Mouse (Mus musculus) monocyte, adult 2 months (primary cell): ENCODE results near the gene Cfl2.
A peak's percentile ranks its signal among the peaks of the same experiment; 100 is the strongest.
"Not testable (repeated sequence)": the region's sequence is repeated elsewhere in the genome, so short reads cannot be mapped to it uniquely, and the experiment has no call there.

ENCODE experiments used
- DNase-seq, 2 experiments: peaks; one replicate each; pipeline ENCODE4 v3.0.0; 2022; ENCODE audit warnings: low spot score in 2 of 2, low read depth in 1 of 2

Cfl2 gene

DNA sequence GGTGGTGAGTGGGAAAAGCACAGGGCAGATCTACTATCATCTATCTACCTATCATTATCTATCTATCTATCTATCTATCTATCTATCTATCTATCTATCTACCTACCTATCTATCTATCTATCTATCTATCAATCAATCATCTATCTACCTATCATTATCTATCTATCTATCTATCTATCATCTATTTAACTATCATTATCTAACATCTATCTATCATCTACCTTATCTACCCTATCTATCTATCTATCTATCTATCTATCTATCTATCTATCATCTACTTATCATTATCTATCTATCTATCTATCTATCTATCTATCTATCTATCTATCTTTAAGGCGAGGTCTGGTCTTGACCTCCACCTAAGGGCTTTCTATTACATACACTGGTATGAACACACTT lies 30.8 kb downstream of the Cfl2 start:
- DNase-seq: not testable (repeated sequence)

DNA sequence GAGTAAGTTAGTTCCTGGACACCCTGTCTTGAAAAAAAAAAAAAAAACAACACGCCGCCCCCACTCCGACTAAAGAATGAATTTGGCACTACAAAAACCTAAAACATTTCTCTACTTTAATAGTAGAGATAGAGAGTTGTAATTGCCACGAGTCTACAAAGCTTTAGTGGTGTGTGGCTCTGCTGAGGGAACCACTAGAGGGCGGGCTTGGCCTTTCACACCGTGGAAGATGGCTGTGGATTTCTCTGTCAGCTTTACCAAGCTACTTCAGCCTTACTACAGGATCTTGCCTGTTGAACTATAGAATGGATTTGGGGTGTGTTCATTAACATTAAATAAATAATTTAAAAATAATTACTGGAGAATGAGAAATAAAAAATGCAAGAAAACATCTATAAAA lies 32.1 kb downstream of the Cfl2 start:
- DNase-seq: peak; percentile 23 to 53

- no peak for DNase-seq
Measured at GRCm38 (mm10) chr12:54829876-54830275, 32.8 kb downstream of the Cfl2 start.

DNA sequence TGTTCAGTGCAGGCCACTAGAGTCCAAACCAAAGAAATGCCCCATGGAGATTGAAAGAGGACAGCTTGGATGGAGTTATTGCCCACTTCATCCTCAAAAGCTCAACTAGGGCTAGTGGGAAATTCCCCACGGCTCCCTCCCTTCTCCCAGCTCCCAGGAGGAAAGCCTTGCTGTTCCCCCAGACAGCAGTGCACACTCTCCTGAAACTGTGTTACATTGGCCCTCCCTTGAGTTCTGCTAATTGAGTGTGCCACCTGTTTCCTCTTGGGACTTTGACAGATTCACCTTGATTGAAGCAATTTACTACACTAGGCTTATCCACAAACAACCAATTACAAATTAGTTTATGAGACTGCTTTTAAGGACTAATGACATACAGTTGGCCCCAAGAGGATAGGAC lies 34.6 kb downstream of the Cfl2 start:
- DNase-seq: no peak

- no peak for DNase-seq
Measured at GRCm38 (mm10) chr12:54825202-54825601, 37.5 kb downstream of the Cfl2 start.

GRCm38 (mm10) chr12:54822836-54823426 lies 39.7 kb downstream of the Cfl2 start:
- DNase-seq: no peak

DNA sequence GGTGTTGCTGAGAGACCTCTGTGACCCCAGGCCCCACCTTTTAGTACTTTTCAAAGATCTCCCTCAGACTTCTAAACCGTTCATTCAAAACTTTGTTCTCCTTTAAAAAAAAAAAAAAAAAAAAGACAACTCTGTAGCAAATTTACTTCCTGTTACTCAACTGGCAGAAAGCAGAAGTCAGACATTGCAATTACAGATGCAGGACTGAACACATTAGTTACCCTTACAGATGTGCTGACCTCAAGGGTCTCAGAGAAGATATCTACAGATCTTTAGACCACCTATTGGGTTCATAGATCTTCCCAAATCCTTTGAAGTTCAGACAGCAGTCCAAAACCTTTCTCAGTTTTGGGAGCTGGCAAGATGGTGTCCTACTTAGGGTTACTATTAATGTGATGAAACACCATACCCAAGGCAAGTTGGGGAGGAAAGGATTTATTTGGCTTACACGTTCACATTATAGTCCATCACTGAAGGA lies 42.0 kb downstream of the Cfl2 start:
- DNase-seq: peak; percentile 17 to 31

- no peak for DNase-seq
Measured at GRCm38 (mm10) chr12:54819181-54819935, 43.3 kb downstream of the Cfl2 start.

DNA sequence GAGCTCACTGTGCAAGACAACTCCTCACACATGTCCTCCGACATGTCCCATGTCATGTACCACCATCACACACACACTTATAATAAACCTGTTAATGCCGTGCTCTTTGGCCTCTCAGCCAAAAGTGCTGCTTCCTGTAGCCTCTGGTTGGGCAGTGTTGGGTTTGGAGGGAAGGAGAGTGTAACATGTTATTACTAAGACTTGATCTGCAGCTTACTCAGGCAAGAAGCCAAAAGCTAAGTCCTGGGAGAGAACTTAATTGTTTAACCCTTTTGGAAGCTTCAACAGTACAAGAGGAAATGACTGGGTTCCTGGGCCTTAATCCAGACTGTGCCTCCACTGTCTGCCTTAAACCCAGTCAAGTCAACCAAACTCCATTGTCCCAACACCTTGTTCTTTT lies 52.5 kb downstream of the Cfl2 start:
- no peak for DNase-seq
